Mouse (Mus musculus) neutrophil, adult 5-6 weeks (primary cell): Measurements from ENCODE around the gene Ppp1r9a. TPM values are rescaled to one million over a fixed set of nuclear protein-coding genes. Genes with fewer than 3 reads are reported as not detected.

Source experiments
- ATAC-seq: fragments of 151-379, 151-347 bp; 2 replicates; pipeline ENCODE4 v1.8.0; 2017; ENCODE audit warnings: mild to moderate bottlenecking, moderate TSS enrichment; ENCODE audit not compliant: insufficient number of reproducible peaks, poor library complexity, low FRiP score, severe bottlenecking; ENCODE audit errors: extremely low read depth
- total RNA-seq: library from RNA; stranded (forward); fragments of 200-1000 nt; gene quantifications from 2 replicates; pipeline ENCODE4 v1.2.3, GENCODE M21; 2017

Ppp1r9a gene
- total RNA-seq, 1 experiment from 2014 or later, result 4.1 TPM

DNA sequence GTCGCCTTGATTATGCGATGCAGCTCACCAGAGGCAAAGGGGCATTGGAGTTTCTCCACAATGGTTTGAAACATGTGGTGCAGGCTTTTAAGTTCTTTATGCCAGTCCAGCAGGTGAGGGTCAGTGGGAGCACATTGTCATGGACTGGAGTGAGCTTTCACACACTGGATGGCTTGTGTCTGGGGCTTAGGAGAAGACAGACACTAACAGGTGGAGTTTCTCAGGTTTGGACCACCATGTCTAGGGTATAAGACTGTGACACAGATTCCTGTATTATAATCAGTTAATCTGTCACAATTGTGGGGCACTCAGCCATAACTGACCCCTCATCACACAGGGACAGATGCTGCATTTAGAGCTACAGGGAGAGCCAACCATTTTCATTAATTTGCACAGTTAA is 124.5 kb downstream of the Ppp1r9a start:
- ATAC-seq, result no peak

GRCm38 (mm10) chr6:5027801-5028200 is 125.1 kb downstream of the Ppp1r9a start:
- ATAC-seq, result no peak

GRCm38 (mm10) chr6:5029205-5029927 is 126.6 kb downstream of the Ppp1r9a start:
- no peak for ATAC-seq

GRCm38 (mm10) chr6:5029956-5030355 is 127.2 kb downstream of the Ppp1r9a start:
- no peak for ATAC-seq

DNA sequence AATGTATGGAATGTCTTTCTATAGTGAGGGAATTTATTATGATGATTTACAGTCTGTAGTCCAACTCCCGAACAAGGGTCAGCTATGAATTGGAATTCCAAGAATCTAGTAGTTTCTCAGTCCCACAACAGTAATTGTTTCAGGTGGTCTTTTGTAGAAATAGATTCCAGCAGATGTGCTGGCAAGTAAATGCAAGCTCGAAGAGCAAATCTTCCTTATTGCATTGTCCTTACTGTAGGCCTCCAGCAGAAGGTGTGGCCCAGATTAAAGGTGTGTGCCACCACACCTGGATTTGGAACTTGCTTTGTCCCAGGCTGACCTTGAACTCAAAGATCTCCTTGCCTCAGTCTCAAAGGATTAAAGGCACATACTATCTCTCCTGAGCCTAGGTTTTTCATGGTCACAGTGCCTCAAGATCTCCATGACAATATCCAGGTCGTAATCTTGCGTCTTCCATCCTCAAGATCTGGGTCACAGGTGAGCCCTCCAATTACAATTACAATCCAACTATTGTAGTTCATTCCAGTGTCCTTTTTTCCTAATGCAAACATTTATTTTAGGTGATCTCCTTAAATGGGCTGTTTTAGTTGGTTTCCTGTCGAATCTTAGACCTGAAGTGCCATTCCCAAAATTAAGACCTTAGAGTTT is 130.4 kb downstream of the Ppp1r9a start:
- ATAC-seq, result no peak

DNA sequence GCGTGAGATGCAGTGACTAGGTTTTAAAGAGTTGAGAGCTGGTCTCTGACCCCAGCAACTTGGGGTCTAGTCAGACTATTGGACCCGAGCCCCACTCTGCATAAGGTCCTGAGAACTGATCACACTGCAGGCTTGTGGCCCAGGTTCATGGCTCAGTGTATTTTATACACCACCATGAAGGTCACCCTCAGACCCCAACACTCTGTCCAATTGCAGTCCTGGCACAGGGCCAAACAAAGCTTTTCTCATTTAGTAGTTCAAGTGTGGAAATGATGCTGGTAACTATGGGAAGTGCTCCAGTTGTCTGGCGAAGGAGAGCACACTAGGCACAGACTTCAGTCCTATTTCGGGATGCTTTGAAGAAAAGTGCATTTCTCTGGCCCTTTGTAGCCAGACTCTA is 134.5 kb downstream of the Ppp1r9a start:
- ATAC-seq, result no peak

- no peak for ATAC-seq
These were observed 135.5 kb downstream of the Ppp1r9a start for GRCm38 (mm10) chr6:5038140-5038749.

DNA sequence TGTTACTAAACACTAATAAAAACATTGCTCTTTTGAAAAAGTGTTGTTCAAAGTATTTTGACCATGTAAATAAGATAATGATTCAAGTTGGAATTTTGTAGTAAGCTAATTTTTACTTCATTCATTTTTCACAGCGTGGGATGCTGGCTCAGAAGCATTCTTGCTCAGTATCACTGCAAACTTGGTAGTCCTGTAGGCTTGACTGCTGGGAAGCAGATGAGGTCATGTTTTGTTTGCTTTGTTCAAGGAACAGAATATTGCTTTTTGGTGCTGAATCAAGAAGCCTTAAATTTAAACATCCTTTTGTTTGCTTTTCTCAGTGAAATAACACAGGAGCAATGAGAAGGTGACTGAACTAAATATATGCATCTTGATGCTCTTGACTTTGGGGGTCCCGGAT is 136.6 kb downstream of the Ppp1r9a start:
- ATAC-seq, result no peak

DNA sequence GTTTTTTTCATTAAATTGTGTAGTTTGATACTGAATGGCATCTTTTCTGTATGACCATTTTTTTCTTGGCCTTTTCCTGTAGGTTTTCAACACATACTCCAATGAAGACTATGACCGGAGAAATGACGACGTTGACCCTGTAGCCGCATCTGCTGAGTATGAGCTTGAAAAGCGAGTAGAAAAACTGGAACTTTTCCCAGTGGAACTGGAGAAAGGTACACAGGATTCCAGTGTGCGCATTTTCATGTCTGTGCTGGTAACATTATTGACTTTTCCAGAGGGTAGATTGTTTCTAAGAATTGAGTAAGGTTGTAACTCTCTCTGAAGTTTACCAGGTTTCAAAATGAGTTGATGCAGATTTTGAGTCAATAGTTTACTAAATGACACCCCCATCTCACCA is 143.1 kb downstream of the Ppp1r9a start:
- ATAC-seq, result no peak

DNA sequence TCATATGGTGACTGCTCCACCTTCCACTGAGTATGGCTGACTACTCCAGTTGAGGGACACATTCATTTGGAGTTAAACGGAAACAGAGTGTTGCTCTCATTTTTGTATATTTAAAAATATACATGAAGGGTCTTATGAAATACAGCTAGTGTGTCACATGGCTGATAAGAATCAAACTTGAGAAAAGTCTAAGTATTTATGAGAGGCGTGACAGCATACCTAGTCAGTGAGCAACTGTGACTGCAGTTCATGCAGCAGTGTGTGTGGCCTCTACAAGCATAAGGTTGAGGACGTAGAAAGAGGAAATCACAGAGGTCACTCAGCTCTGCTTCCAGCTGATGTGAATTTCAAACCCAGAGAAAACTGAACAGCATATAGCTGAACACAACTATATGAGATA is 145.3 kb downstream of the Ppp1r9a start:
- no peak for ATAC-seq

DNA sequence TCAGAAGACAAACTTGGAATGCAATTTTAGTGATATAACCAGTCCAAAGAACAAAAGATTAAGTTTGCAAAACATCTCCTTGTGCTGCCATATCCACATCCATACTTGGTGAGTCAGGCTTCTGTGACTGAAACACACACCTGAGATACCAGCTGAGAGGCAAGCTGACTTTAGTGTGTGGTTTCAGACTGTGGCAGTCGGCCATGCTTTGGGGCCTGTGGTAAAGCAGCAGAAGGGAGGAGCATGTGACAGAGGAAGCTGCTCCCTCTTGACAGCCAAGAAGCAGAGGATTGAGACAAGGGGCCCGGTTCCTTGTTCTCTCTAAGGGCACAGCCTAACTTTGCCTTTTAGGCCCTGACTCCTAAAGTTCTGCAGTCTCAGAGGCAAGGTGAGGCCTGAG is 149.6 kb downstream of the Ppp1r9a start:
- ATAC-seq, result 0 out of 2 replicates have a peak, but pooled peaks have one; percentile 41

DNA sequence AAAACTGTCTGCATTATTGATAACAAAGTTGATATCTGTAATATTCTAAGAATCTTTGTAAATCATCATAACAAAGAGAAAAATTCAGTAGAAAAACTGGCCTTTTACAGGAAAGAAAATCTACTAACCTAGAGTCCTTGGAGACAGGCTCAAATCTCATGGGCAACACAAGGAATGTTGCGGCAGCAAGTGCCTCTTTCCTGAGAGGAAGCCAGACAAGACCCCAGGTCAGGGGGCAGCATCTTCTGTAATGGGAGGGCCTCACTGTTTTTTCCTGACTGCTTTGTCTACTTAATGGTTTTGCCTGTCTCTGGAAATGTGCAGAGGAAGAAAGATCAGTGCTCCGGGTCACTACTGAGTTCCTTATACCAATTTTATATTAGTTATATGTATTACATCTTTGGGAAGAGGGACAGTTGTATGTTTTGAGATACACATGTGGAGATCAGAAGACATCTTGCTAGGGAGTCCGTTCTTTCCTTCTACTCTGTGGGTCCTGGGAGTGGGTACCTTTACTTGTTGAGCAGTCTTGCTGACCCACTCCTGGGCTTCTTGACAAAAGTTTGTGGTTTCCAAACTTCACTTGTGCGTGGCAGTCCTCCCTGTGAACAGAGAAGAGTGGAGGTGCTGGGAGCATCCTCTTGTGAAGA is 151.9 kb downstream of the Ppp1r9a start:
- no peak for ATAC-seq

DNA sequence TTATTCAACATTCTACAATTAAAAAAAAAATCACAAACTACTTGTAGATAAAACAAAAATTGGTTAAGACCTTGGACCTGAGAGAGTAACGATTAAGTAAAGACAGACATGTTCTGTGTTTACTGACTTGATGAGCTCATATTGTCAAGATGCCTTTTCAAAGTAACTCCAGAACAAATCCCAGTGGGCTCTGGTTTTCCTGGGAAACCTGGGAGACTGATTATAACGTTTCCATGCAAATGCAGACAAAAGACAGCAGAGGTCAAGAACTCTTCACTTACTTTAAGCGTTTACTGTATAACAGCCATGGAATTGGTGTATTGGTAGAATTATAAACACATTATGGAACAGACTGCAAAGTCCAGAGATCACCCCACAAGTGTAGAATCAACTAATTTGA is 172.0 kb downstream of the Ppp1r9a start:
- ATAC-seq, result no peak

DNA sequence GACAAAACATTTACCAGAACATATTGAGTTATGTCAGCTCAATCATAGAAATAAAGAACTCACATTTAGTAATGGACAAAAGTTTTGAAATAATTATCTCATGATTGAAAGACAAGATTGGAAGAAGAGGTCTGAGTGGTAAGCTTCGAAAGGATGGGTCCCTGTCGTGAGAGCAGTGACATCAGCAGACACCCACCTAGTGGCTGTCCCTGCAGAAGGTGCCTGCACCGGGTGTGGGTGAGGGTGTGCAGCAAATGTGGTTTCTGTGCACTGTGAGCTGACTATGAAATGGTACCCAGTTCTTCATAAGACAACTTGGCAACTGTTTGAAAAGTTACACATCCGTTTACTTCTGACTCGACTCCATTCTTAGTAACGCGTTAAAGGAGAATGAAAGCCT is 173.0 kb downstream of the Ppp1r9a start:
- no peak for ATAC-seq

- no peak for ATAC-seq
These were observed 175.3 kb downstream of the Ppp1r9a start for GRCm38 (mm10) chr6:5078009-5078408.

- ATAC-seq, result no peak
These were observed 176.4 kb downstream of the Ppp1r9a start for GRCm38 (mm10) chr6:5079108-5079507.

GRCm38 (mm10) chr6:5080094-5080493 is 177.4 kb downstream of the Ppp1r9a start:
- ATAC-seq, result no peak

- no peak for ATAC-seq
These were observed 177.8 kb downstream of the Ppp1r9a start for GRCm38 (mm10) chr6:5080496-5080895.

DNA sequence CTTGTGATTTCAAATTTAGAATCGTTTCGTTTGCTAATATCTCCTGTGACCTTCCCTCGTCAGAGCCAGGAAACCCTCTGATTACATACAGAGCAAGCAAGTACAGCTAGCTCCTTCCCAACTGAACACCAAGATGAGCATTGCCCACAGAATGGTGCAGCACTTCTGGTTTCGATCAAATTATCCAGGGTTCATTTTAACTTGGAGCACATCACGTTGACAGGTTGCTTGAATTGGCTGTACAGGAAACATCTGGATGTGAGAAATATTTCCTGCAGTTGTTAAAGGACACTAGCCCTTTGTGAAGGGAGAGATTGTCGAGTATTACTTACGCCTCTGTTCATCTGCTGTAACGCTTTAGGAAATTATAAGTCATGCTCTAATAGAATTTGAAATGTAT is 178.4 kb downstream of the Ppp1r9a start:
- ATAC-seq, result no peak

- no peak for ATAC-seq
These were observed 179.4 kb downstream of the Ppp1r9a start for GRCm38 (mm10) chr6:5082144-5082543.
